Mouse (Mus musculus): ENCODE results near the gene Usp29. TPM values are rescaled to one million over a fixed set of nuclear protein-coding genes. Genes with fewer than 3 reads are reported as not detected.
"Not testable (repeated sequence)": the region's sequence is repeated elsewhere in the genome, so short reads cannot be mapped to it uniquely, and the experiment has no call there.

Gene Usp29
- polyA plus RNA-seq, 1 experiment: 17.8 TPM

DNA sequence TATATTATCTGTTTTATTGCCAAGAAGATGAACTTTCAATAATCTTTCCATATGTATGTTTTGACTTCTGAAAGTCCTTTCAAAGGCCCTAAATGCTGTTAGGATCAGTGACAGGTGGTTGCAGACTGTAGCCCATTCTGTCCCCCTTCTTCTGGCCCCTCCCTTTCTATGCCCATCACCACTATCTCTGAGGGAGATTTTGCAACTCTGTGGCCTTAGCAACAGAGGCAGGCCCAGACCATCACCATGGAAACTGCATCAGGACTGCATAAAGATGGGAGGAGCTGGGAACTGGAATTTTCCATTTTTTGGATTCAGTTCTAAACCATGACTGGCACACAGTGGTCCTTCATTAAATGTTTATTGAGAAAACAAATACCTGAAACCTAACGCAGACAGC lies 139.2 kb downstream of the Usp29 start:
- H3K4me3 ChIP-seq (replicated peaks; ENCODE audit: insufficient read depth, low read depth, low read length): no peak overlapping the region
- H3K4me1 ChIP-seq (ENCODE audit: control insufficient read depth, insufficient read depth, low read length): peaks cover 2% of the 10 kb centered on the region; the same call in 1 of the 2 replicates
- TF ChIP-seq POLR2A (IDR thresholded peaks at IDR 0.05; ENCODE audit: borderline replicate concordance, insufficient read depth, low read length) (no peak), CTCF (IDR thresholded peaks at IDR 0.05; ENCODE audit: borderline replicate concordance, insufficient read depth, low read depth, low read length) (no peak)
- no peaks in the 10 kb centered on the region for H3K27me3 ChIP-seq (ENCODE audit: control insufficient read depth, insufficient read depth, low read length)
- DNase-seq: no peak
- 93% methylated on average over 1 of the region's 1 CpGs for WGBS
- H3K27ac ChIP-seq (ENCODE audit: insufficient read depth, low read length): no peak overlapping the region

DNA sequence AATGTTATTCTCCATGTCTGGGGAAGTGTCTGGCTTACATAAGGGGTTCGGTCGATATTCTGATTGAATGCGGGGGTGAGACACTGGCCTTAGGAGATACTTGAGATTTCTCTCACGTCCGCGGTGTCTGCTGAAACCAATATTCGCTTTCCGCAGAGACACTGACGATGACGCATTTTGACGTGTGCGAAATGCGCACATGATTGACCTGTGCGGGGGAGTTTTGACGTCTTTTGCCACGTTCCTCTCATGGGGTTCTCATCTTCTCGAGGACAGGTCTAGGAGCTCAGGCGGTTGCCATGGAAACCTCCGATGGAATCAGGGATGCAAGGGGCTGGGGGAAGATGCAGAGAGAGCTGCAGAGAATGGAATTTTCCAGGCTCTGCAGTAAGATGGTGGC lies 144.1 kb downstream of the Usp29 start:
- Histone ChIP-seq H3K27me3 (ENCODE audit: control insufficient read depth, insufficient read depth, low read length) (no peaks in the 10 kb centered on the region), H3K4me3 (replicated peaks; ENCODE audit: insufficient read depth, low read depth, low read length) (no peak overlapping the region), H3K4me1 (ENCODE audit: control insufficient read depth, insufficient read depth, low read length) (no peaks in the 10 kb centered on the region), H3K27ac (ENCODE audit: insufficient read depth, low read length) (no peak overlapping the region)
- peak in 1 of 2 experiments; percentile 1 for DNase-seq
- 52% methylated on average over 19 of the region's 19 CpGs for WGBS
- TF ChIP-seq CTCF (IDR thresholded peaks at IDR 0.05; ENCODE audit: borderline replicate concordance, insufficient read depth, low read depth, low read length) (no peak), POLR2A (IDR thresholded peaks at IDR 0.05; ENCODE audit: borderline replicate concordance, insufficient read depth, low read length) (no peak)

DNA sequence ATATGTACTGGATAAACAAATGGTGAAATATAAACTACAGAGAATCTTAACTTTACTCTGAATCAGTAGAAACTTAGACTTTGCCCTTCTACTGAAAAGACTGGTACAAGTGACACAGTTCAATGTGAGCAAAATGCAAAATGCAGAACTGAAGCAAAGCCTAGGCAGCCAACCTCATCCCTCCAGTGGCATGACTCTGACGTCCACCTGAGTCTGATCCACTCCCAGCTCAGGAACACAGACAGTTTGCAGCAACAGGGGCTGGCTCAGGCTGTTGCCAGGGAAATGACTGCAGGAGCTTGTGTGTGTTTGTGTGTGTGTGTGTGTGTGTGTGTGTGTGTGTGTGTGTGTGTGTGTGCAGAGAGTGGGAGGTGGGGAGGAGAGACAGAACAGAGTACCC lies 147.8 kb downstream of the Usp29 start:
- 52% methylated on average over 1 of the region's 1 CpGs for WGBS
- no peak for DNase-seq
- Histone ChIP-seq H3K27ac (ENCODE audit: insufficient read depth, low read length) (no peak overlapping the region), H3K4me1 (ENCODE audit: control insufficient read depth, insufficient read depth, low read length) (no peaks in the 10 kb centered on the region), H3K27me3 (ENCODE audit: control insufficient read depth, insufficient read depth, low read length) (no peaks in the 10 kb centered on the region), H3K4me3 (replicated peaks; ENCODE audit: insufficient read depth, low read depth, low read length) (no peak overlapping the region)
- no peak for TF ChIP-seq POLR2A (IDR thresholded peaks at IDR 0.05; ENCODE audit: borderline replicate concordance, insufficient read depth, low read length)

DNA sequence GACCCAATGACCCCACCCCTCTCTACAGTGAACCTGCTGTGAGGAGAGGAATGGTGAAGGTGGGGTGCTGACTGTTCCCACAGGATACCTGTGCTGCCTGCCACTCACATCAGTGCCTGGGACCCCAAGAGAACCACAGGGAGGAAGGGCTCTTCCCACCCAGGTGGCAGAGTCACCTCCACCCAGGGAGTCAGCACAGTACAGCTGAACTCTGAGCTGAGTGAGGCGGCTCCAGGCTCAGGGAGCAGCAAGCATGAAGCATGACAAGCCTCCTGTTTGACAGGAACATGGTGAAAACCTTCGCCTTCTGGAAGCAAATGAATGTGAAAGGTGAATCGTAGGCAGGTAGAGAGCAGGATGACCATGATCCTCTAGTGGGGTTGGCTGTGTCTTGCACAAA lies 148.5 kb downstream of the Usp29 start:
- not testable (repeated sequence) for DNase-seq; H3K27ac ChIP-seq (ENCODE audit: insufficient read depth, low read length); H3K27me3 ChIP-seq (ENCODE audit: control insufficient read depth, insufficient read depth, low read length); H3K4me3 ChIP-seq (replicated peaks; ENCODE audit: insufficient read depth, low read depth, low read length); H3K4me1 ChIP-seq (ENCODE audit: control insufficient read depth, insufficient read depth, low read length)
- WGBS: 90% methylated on average over 3 of the region's 3 CpGs

DNA sequence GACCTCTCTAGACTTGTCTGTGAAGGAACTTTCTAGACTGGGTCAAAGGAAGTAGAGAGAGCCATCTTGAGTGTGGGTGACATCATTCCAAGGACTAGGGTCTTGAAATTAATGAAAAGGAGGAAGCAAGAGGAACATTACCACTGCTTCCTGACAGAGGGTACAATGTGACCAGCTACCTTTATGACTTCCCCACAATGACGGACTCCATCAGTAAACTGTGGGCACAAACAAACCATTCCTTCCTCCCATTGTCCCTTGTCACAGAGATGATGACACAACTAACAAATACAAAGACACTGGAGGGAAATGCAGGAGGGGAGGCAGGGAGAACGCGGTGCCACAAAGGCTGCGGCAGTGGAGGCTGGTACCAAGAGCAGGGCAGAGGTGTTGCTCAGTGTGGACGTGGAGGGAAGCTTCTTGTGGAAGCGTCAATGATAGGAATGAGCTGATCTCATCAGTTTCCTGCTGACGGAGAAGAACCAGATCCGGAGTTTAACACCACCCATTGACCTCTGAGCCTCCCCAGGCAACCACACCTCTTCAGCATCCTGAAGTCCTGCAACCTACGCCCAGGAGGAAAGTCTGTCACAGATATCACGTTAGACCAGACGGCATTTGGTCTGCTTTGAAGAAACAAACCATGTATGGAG lies 149.3 kb downstream of the Usp29 start:
- H3K27me3 ChIP-seq (ENCODE audit: control insufficient read depth, insufficient read depth, low read length): no peaks in the 10 kb centered on the region
- TF ChIP-seq POLR2A (IDR thresholded peaks at IDR 0.05; ENCODE audit: borderline replicate concordance, insufficient read depth, low read length) (no peak), CTCF (IDR thresholded peaks at IDR 0.05; ENCODE audit: borderline replicate concordance, insufficient read depth, low read depth, low read length) (no peak)
- WGBS: 92% methylated on average over 11 of the region's 11 CpGs
- no peak overlapping the region for H3K27ac ChIP-seq (ENCODE audit: insufficient read depth, low read length)
- no peak overlapping the region for H3K4me3 ChIP-seq (replicated peaks; ENCODE audit: insufficient read depth, low read depth, low read length)
- H3K4me1 ChIP-seq (ENCODE audit: control insufficient read depth, insufficient read depth, low read length): no peaks in the 10 kb centered on the region
- DNase-seq: no peak

DNA sequence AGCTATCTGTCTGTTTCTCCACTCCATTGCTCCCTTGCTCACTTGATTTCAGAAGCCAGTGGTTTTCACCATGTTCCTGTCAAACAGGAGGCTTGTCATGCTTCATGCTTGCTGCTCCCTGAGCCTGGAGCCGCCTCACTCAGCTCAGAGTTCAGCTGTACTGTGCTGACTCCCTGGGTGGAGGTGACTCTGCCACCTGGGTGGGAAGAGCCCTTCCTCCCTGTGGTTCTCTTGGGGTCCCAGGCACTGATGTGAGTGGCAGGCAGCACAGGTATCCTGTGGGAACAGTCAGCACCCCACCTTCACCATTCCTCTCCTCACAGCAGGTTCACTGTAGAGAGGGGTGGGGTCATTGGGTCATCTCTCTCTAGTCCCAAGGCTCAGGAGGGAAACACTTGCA lies 150.5 kb downstream of the Usp29 start:
- H3K27me3 ChIP-seq (ENCODE audit: control insufficient read depth, insufficient read depth, low read length); DNase-seq; H3K4me3 ChIP-seq (replicated peaks; ENCODE audit: insufficient read depth, low read depth, low read length); H3K4me1 ChIP-seq (ENCODE audit: control insufficient read depth, insufficient read depth, low read length); H3K27ac ChIP-seq (ENCODE audit: insufficient read depth, low read length): not testable (repeated sequence)
- WGBS: 50% methylated on average over 1 of the region's 1 CpGs

DNA sequence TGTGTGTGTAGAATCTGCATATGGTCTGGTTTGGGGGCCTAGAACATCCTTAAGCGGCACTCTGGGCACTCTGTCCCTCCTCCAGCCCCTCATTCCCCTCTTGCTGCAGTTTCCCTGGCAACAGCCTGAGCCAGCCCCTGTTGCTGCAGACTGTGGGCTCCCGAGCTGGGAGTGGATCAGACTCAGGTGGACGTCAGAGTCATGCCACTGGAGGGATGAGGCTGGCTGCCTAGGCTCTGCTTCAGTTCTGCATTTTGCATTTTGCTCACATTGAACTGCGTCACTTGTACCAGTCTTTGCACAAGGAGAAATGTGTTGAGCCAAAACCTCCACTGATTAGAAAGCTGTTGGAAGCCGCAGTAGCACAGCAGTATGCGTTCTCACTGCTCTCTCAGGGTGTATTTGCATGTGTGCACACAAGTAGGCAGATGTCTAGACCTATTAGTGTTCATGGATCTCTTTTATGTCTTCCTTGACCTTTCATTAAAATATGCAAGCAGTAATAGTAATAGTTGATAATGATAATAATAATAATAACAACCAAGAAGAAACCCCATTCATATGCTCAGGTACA lies 151.2 kb downstream of the Usp29 start:
- no peak for DNase-seq

DNA sequence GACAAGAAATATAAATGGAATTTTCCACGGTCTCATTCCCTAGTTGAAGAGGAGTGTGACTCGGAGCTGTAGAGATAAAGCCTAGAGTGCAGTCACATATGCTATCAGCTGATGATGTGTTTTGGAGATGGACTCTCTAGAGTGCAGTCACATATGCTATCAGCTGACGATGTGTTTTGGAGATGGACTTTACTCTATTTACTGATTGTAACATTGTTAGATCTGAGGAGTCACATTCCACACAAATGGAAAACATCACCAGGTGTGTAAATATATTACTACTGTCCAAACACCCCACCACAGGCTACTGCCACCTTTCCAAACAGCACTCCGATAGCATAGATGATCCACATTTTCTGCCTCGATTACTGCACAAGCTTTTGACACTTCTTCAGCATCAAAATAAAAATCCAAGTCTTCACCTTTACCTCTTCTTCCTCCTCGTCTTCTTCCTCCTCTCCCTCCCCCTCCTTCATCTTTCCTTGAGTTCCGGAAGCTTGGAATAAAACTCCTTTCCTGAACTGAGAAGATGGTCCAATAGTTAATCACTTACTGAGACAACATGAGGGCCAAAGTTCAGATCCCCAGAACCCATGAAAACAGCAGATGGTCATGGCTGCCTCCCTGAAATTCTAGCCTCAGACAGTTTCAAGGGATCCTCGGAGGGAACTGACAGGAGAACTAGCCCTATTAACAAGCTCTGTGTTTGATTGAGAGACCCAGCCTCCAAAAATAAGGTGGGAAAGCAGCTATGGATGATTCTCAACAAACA lies 153.2 kb downstream of the Usp29 start:
- Histone ChIP-seq H3K4me3 (replicated peaks; ENCODE audit: insufficient read depth, low read depth, low read length) (no peak overlapping the region), H3K4me1 (ENCODE audit: control insufficient read depth, insufficient read depth, low read length) (no peaks in the 10 kb centered on the region), H3K27ac (ENCODE audit: insufficient read depth, low read length) (no peak overlapping the region), H3K27me3 (ENCODE audit: control insufficient read depth, insufficient read depth, low read length) (no peaks in the 10 kb centered on the region)
- WGBS: 86% methylated on average over 8 of the region's 8 CpGs
- TF ChIP-seq CTCF (IDR thresholded peaks at IDR 0.05; ENCODE audit: borderline replicate concordance, insufficient read depth, low read depth, low read length) (no peak), POLR2A (IDR thresholded peaks at IDR 0.05; ENCODE audit: borderline replicate concordance, insufficient read depth, low read length) (no peak)
- DNase-seq: no peak

More for the DNA sequence above, 151.2 kb downstream of the Usp29 start:
- Histone ChIP-seq H3K27ac (ENCODE audit: insufficient read depth, low read length) (no peak overlapping the region), H3K4me1 (ENCODE audit: control insufficient read depth, insufficient read depth, low read length) (no peaks in the 10 kb centered on the region), H3K4me3 (replicated peaks; ENCODE audit: insufficient read depth, low read depth, low read length) (no peak overlapping the region), H3K27me3 (ENCODE audit: control insufficient read depth, insufficient read depth, low read length) (no peaks in the 10 kb centered on the region)
- TF ChIP-seq CTCF (IDR thresholded peaks at IDR 0.05; ENCODE audit: borderline replicate concordance, insufficient read depth, low read depth, low read length) (no peak), POLR2A (IDR thresholded peaks at IDR 0.05; ENCODE audit: borderline replicate concordance, insufficient read depth, low read length) (no peak)
- WGBS: 28% methylated on average over 6 of the region's 6 CpGs

Measured in cerebellum, adult 2 months (tissue).